Mouse (Mus musculus) midbrain, postnatal 0 days (tissue): ENCODE measurements around the gene Hc. TPM values are rescaled to one million over a fixed set of nuclear protein-coding genes. Genes with fewer than 3 reads are reported as not detected.

ENCODE experiments used
- ATAC-seq: fragments of 200-750 bp; cut with Nextera tagmentation; 2 replicates; pipeline ENCODE4 v1.8.0; 2017; ENCODE audit warnings: moderate number of reproducible peaks, mild to moderate bottlenecking, moderate TSS enrichment, moderate library complexity; ENCODE audit not compliant: low FRiP score
- DNase-seq: peaks from one replicate; pipeline ENCODE4 v3.0.0-alpha.2; 2015; ENCODE audit warnings: low spot score
- H3K27ac ChIP-seq: fragments of 300-500 bp; sonication (generic); 2 replicates; pipeline ENCODE4 v1.5.1; 2014; ENCODE audit warnings: low read depth, mild to moderate bottlenecking, low read length, mixed read lengths
- H3K27me3 ChIP-seq: fragments of 300-500 bp; sonication (generic); 2 replicates; pipeline ENCODE4 v1.6.1; 2014; ENCODE audit warnings: low read length, control low read depth, mixed read lengths; ENCODE audit not compliant: insufficient read depth
- H3K36me3 ChIP-seq: fragments of 300-500 bp; sonication (generic); 2 replicates; pipeline ENCODE4 v1.6.1; 2014; ENCODE audit warnings: low read length, control low read depth, mixed read lengths; ENCODE audit not compliant: insufficient read depth
- H3K4me1 ChIP-seq: fragments of 300-500 bp; sonication (generic); 2 replicates; pipeline ENCODE4 v1.6.1; 2014; ENCODE audit warnings: mild to moderate bottlenecking, control low read depth, antibody characterized with exemption, low read length, mixed read lengths; ENCODE audit not compliant: insufficient read depth
- H3K4me2 ChIP-seq: fragments of 300-500 bp; sonication (generic); 2 replicates; pipeline ENCODE4 v1.6.1; 2014; ENCODE audit warnings: low read depth, mild to moderate bottlenecking, low read length, mixed read lengths; ENCODE audit not compliant: poor library complexity, severe bottlenecking
- H3K4me3 ChIP-seq: fragments of 300-500 bp; sonication (generic); 2 replicates; pipeline ENCODE4 v1.5.1; 2014; ENCODE audit warnings: low read depth, mild to moderate bottlenecking, low read length, moderate library complexity
- H3K9ac ChIP-seq: fragments of 300-500 bp; sonication (generic); replicated peaks from 2 replicates; pipeline ENCODE4 v1.6.1; 2014; ENCODE audit warnings: mild to moderate bottlenecking, low read length, moderate library complexity, mixed read lengths; ENCODE audit not compliant: poor library complexity, severe bottlenecking
- H3K9me3 ChIP-seq: fragments of 300-500 bp; sonication (generic); 2 replicates; pipeline ENCODE4 v1.6.1; 2016; ENCODE audit warnings: low read length, control low read depth
- CTCF ChIP-seq: IDR thresholded peaks from 2 replicates; pipeline ENCODE4 v1.5.1; 2016; ENCODE audit warnings: antibody characterized with exemption, mild to moderate bottlenecking
- WGBS: fragments of 180-500 bp; shearing (Covaris S2); extraction: QIAGEN DNeasy Blood & Tissue Kit; methylation state at CpG from one replicate; pipeline ENCODE4 v1.1.7; 2014; 5-methylcytosine and 5-hydroxymethylcytosine counted together
- polyA plus RNA-seq: library from polyadenylated mRNA; unstranded; fragments of >200 nt; fragmentation: Nextera tagmentation; extraction: Ambion mirVana; gene quantifications from 2 replicates; pipeline ENCODE4 v1.2.1, GENCODE M21; 2015
- total RNA-seq: library from RNA; depleted of rRNA; stranded (reverse); fragments of >200 nt; gene quantifications from 2 replicates; pipeline ENCODE4 v1.2.3, GENCODE M21; 2014; rRNA removed

Gene Hc
- total and polyA plus RNA-seq, 2 experiments from 2014 or later, result 0.31 TPM; not detected in 1

DNA sequence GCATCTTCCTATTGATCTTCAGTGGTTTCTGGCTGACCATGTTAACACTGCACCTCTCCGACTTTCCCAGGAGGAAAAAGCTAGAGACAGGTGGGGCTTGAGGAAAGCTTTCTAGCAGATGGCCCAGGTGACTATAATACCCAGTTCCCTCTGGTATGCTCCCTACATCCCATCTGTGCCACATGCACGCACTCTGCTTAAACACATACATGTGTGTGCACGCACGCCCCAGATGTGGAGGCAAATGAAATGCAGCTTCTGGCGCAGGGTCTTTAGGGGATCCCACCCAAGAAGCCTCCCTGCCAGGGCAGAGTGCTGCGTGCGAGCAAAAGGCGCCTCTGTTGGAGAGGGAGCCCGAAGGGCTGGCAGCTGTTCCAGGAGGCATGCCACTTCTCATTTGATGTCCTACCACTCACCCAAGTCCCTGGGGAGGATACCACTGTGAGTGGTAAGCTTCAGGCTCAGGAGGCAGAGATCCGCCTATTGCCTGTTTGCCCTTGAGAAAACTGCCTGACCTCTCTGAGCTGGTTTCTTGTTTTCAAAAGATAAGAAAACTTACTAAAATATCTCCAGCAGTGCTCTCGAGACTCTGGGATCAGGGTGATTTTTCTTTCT, 120.1 kb downstream of the Hc start:
- no peak overlapping the region for H3K9ac ChIP-seq
- no peak overlapping the region for H3K27ac ChIP-seq
- H3K4me2 ChIP-seq, result no peak overlapping the region
- 70% methylated on average over 11 of the region's 11 CpGs for WGBS
- no peak overlapping the region for H3K4me3 ChIP-seq
- no peak for TF ChIP-seq CTCF
- no peaks in the 10 kb centered on the region for H3K9me3 ChIP-seq
- H3K27me3 ChIP-seq, result no peaks in the 10 kb centered on the region
- ATAC-seq, result no peak
- no peak for DNase-seq
- no peaks in the 10 kb centered on the region for H3K36me3 ChIP-seq
- H3K4me1 ChIP-seq, result no peaks in the 10 kb centered on the region

DNA sequence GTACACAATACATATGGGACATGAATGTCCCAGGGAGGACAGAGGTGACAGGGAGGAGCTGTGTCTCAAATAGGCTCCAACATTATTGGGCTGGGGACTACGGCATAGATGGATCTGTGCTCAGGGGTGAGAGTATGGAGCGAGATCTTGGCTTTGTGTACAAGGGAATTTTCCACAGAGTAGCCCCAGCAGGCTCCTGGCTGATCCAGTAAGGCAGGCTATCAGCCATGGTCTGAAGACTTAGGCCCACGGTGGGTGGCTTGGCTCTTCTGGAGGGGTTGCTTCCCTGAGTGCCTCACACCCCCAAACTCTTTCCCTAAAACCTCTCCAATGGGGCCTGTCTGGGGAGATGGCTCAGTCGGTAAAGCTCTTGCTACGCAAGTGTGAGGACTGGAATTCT, 121.0 kb downstream of the Hc start:
- 74% methylated on average over 5 of the region's 5 CpGs for WGBS
- no peak overlapping the region for H3K9ac ChIP-seq
- no peaks in the 10 kb centered on the region for H3K36me3 ChIP-seq

DNA sequence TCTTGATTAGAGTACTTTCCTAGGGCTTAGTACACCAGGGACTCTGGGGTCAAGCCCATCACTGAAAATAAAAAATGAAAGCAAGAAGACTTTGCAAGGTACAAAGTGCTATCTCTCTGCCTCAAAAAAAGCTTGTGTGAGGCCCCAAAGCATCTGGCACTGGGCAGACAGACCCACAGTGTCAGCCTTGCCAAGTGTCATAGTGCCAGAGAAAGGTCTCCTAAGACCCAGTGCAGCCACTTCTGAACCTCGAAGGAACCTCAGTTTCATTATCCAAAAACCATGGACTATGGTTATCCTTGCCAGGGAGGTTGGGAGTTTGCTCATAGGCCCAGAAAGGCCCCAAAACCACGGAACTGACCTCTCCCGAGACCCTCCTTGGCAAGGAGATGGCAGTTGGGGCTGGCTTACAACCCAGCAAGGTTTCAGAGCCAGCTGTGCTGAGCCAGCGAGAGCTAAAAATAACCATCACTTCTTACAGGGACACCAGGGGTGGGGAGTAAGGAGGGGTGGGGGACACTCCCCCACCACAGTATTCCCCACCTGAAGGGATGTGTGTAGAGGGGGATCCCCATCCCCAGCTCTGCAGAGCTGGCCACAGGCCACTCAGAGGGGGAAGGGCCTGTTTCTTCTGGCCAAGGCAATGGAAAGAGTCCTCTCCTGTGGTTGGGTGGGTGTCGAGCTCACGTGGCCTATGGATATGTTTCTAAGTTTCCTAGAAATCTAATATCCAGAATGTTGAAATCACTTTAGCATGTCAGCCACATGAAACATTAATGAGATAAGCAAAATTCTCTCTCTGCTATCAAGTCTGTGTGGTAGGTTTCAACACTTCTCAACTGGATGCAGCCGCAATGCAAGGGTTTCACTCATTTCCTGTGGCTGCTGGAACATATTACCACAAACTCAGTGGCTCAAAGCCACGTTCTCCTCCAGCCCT, 122.7 kb downstream of the Hc start:
- ATAC-seq, result no peak; the same call in 1 of the 2 replicates
- Histone ChIP-seq H3K9me3 (no peaks in the 10 kb centered on the region), H3K4me2 (no peak overlapping the region), H3K27me3 (no peaks in the 10 kb centered on the region), H3K4me3 (no peak overlapping the region), H3K9ac (no peak overlapping the region), H3K36me3 (no peaks in the 10 kb centered on the region), H3K4me1 (no peaks in the 10 kb centered on the region), H3K27ac (no peak overlapping the region)
- peak; percentile 49 for DNase-seq
- 66% methylated on average over 8 of the region's 8 CpGs for WGBS
- no peak for TF ChIP-seq CTCF

More for the DNA sequence above, 121.0 kb downstream of the Hc start:
- H3K27ac ChIP-seq, result no peak overlapping the region
- H3K4me1 ChIP-seq, result no peaks in the 10 kb centered on the region
- no peak overlapping the region for H3K4me3 ChIP-seq
- ATAC-seq (no peak), DNase-seq (no peak)
- no peaks in the 10 kb centered on the region for H3K27me3 ChIP-seq
- H3K4me2 ChIP-seq, result no peak overlapping the region
- H3K9me3 ChIP-seq, result no peaks in the 10 kb centered on the region
- no peak for TF ChIP-seq CTCF

DNA sequence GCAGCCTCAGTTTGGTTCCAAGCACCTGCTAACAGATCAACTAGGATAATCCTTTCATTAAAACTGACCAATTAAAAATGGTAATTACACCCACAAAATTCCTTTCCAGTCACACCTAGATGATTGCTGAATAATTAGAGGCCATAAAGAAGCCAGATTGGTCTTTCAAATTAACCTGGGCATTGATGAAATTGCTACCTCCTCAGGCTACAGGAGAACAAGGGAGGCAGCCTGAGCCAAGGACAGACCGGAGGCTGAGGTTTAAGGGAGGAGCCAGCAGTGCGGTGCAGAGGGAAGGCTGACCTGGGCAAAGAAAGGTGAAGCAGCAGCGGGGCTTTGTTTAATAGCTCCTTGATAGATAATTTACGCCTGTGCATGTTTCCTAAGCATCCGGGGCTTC, 123.8 kb downstream of the Hc start:
- Histone ChIP-seq H3K9ac (no peak overlapping the region), H3K4me1 (no peaks in the 10 kb centered on the region), H3K27me3 (no peaks in the 10 kb centered on the region), H3K4me3 (no peak overlapping the region), H3K27ac (no peak overlapping the region), H3K9me3 (no peaks in the 10 kb centered on the region), H3K36me3 (no peaks in the 10 kb centered on the region), H3K4me2 (no peak overlapping the region)
- no peak for ATAC-seq
- WGBS, result 54% methylated on average over 5 of the region's 5 CpGs
- DNase-seq, result no peak
- TF ChIP-seq CTCF, result no peak

Other genes with a start within 250 kb of the Hc start
- 124 and 133 TPM in 2 replicates for gene Fbxw2, start 235.1 kb downstream of the Hc start, total RNA-seq
- gene Fbxw2, start 235.1 kb downstream of the Hc start, polyA plus RNA-seq, result 115 and 122 TPM in 2 replicates
- gene Gm34653, start 228.4 kb downstream of the Hc start, total RNA-seq, result 2.0 TPM in 1 of 2 replicates, not detected in the other
- 0.12 TPM in 1 of 2 replicates, not detected in the other for gene Gm34653, start 228.4 kb downstream of the Hc start, polyA plus RNA-seq
- gene Cutal, start 187.0 kb downstream of the Hc start, total RNA-seq, result not detected in 2 replicates
- 0.56 and 0.72 TPM in 2 replicates for gene Cutal, start 187.0 kb downstream of the Hc start, polyA plus RNA-seq
- gene Psmd5, start 186.5 kb downstream of the Hc start, total RNA-seq, result 42.1 and 42.6 TPM in 2 replicates
- gene Psmd5, start 186.5 kb downstream of the Hc start, polyA plus RNA-seq, result 82.8 and 83.5 TPM in 2 replicates
- gene Phf19, start 147.4 kb downstream of the Hc start, total RNA-seq, result 2.1 and 2.5 TPM in 2 replicates
- gene Phf19, start 147.4 kb downstream of the Hc start, polyA plus RNA-seq, result 1.3 and 1.8 TPM in 2 replicates
- 1.4 and 2.2 TPM in 2 replicates for gene Traf1, start 99.7 kb downstream of the Hc start, total RNA-seq
- gene Traf1, start 99.7 kb downstream of the Hc start, polyA plus RNA-seq, result 2.8 and 3.0 TPM in 2 replicates
- gene AI182371, start 40.1 kb upstream of the Hc start, total RNA-seq, result 0.93 and 1.2 TPM in 2 replicates
- gene AI182371, start 40.1 kb upstream of the Hc start, polyA plus RNA-seq, result 0.19 TPM in 1 of 2 replicates, not detected in the other
- gene Cntrl, start 48.1 kb upstream of the Hc start, total RNA-seq, result 7.0 and 11.8 TPM in 2 replicates
- 6.1 and 8.2 TPM in 2 replicates for gene Cntrl, start 48.1 kb upstream of the Hc start, polyA plus RNA-seq
- 65.3 and 122 TPM in 2 replicates for gene Rab14, start 139.7 kb upstream of the Hc start, total RNA-seq
- 458 and 504 TPM in 2 replicates for gene Rab14, start 139.7 kb upstream of the Hc start, polyA plus RNA-seq
- gene Gsn, start 194.9 kb upstream of the Hc start, total RNA-seq, result 23.4 and 39.1 TPM in 2 replicates
- 26.2 and 28.5 TPM in 2 replicates for gene Gsn, start 194.9 kb upstream of the Hc start, polyA plus RNA-seq